Mouse (Mus musculus) frontal cortex, adult (tissue): ENCODE measurements at regions not wholly inside any gene's neighbourhood (a gene's known extent, or its start where the extent isn't known, plus 50 kb on each side); places are given as distances from the start of the nearest gene placed in this dataset.

Experiments used
- ATAC-seq: cut with Nextera tagmentation; 2 replicates; pipeline ENCODE4 v1.9.2; 2017; ENCODE audit warnings: mild to moderate bottlenecking, moderate library complexity, mixed read lengths; ENCODE audit not compliant: low TSS enrichment

DNA sequence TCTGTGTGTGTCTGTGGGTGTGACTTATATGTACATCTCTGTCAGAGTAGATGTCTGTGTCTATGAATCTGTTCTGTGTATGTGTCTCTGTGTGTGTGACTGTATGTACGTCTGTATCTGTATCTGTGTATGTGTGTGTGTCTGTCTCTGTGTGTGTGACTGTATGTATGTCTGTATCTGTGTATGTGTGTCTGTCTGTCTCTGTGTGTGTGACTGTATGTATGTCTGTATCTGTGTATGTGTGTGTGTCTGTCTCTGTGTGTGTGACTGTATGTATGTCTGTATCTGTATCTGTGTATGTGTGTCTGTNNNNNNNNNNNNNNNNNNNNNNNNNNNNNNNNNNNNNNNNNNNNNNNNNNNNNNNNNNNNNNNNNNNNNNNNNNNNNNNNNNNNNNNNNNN lies 88.3 kb downstream of the Sspn start:
- peak; percentile 59; the same call in 1 of the 2 replicates for ATAC-seq
